Mouse (Mus musculus): Measurements from ENCODE around the gene Capn2.

- TF ChIP-seq CTCF (IDR thresholded peaks at IDR 0.05; ENCODE audit: borderline replicate concordance, insufficient read depth, low read depth, low read length) (no peak), POLR2A (IDR thresholded peaks at IDR 0.05; ENCODE audit: borderline replicate concordance, insufficient read depth, low read length) (no peak)
Observed at GRCm38 (mm10) chr1:182542110-182542509, 24.7 kb upstream of the Capn2 start.

All from cerebellum, adult 2 months (tissue).